Mouse (Mus musculus): ENCODE data around the gene Pp2d1. TPM values are rescaled to one million over a fixed set of nuclear protein-coding genes. Genes with fewer than 3 reads are reported as not detected.

The Pp2d1 gene
- polyA plus RNA-seq, 1 experiment from 2014 or later, result 0.24 TPM

GRCm38 (mm10) chr17:53568118-53568517 lies 28.9 kb upstream of the Pp2d1 start:
- peak; percentile 79 for ATAC-seq (ENCODE audit: low read depth)
- WGBS, result under 1% methylated on average over 15 of the region's 15 CpGs
- peaks cover 26% of the 10 kb centered on the region for H3K4me1 ChIP-seq (replicated peaks; ENCODE audit: control insufficient read depth, insufficient read depth, low read length)
- no peaks in the 10 kb centered on the region for H3K36me3 ChIP-seq (ENCODE audit: control insufficient read depth, insufficient read depth, low read length)
- peak overlapping the region; percentile 73 for H3K4me2 ChIP-seq (ENCODE audit: low read depth, low read length)
- peak overlapping the region; percentile 85 for H3K4me3 ChIP-seq (ENCODE audit: low read length)
- H3K9ac ChIP-seq (ENCODE audit: low read length), result peak overlapping the region; percentile 90
- H3K27me3 ChIP-seq (ENCODE audit: control insufficient read depth, insufficient read depth, low read depth, low read length), result no peaks in the 10 kb centered on the region
- peak overlapping the region; percentile 95 for H3K27ac ChIP-seq (ENCODE audit: low read length)
- no peaks in the 10 kb centered on the region for H3K9me3 ChIP-seq (ENCODE audit: control insufficient read depth, low read length)

GRCm38 (mm10) chr17:53567346-53568101 lies 28.3 kb upstream of the Pp2d1 start:
- under 1% methylated on average over 57 of the region's 67 CpGs for WGBS
- Histone ChIP-seq H3K4me1 (replicated peaks; ENCODE audit: control insufficient read depth, insufficient read depth, low read length) (peaks cover 25% of the 10 kb centered on the region), H3K4me2 (ENCODE audit: low read depth, low read length) (peak overlapping the region; percentile 73), H3K9me3 (ENCODE audit: control insufficient read depth, low read length) (no peaks in the 10 kb centered on the region), H3K9ac (ENCODE audit: low read length) (peak overlapping the region; percentile 90), H3K27ac (ENCODE audit: low read length) (peak overlapping the region; percentile 95), H3K4me3 (ENCODE audit: low read length) (peak overlapping the region; percentile 85), H3K27me3 (ENCODE audit: control insufficient read depth, insufficient read depth, low read depth, low read length) (no peaks in the 10 kb centered on the region), H3K36me3 (ENCODE audit: control insufficient read depth, insufficient read depth, low read length) (no peaks in the 10 kb centered on the region)
- peak; percentile 61 for ATAC-seq (ENCODE audit: low read depth)

- peak; percentile 72 for ATAC-seq (ENCODE audit: low read depth)
- no peaks in the 10 kb centered on the region for H3K9me3 ChIP-seq (ENCODE audit: control insufficient read depth, low read length)
- peak overlapping the region; percentile 85 for H3K4me3 ChIP-seq (ENCODE audit: low read length)
- H3K9ac ChIP-seq (ENCODE audit: low read length), result peak overlapping the region; percentile 90
- peak overlapping the region; percentile 73 for H3K4me2 ChIP-seq (ENCODE audit: low read depth, low read length)
- H3K27me3 ChIP-seq (ENCODE audit: control insufficient read depth, insufficient read depth, low read depth, low read length), result no peaks in the 10 kb centered on the region
- WGBS, result under 1% methylated on average over 38 of the region's 51 CpGs
- H3K4me1 ChIP-seq (replicated peaks; ENCODE audit: control insufficient read depth, insufficient read depth, low read length), result peaks cover 25% of the 10 kb centered on the region
- no peaks in the 10 kb centered on the region for H3K36me3 ChIP-seq (ENCODE audit: control insufficient read depth, insufficient read depth, low read length)
- H3K27ac ChIP-seq (ENCODE audit: low read length), result peak overlapping the region; percentile 95
Measured at GRCm38 (mm10) chr17:53566919-53567345, 27.7 kb upstream of the Pp2d1 start.

GRCm38 (mm10) chr17:53566161-53566918 lies 27.1 kb upstream of the Pp2d1 start, which contains the start of gene Kat2b:
Gene Kat2b (plus strand): TSS chr17:53566861.
- peak within 1 kb of the TSS; percentile 90 for H3K9ac ChIP-seq (ENCODE audit: low read length)
- H3K27me3 ChIP-seq (ENCODE audit: control insufficient read depth, insufficient read depth, low read depth, low read length), result no peaks in the 10 kb centered on the region
- H3K9me3 ChIP-seq (ENCODE audit: control insufficient read depth, low read length), result no peaks in the 10 kb centered on the region
- 0 out of 2 replicates have a peak, but pooled peaks have one; percentile 8 for ATAC-seq (ENCODE audit: low read depth)
- H3K27ac ChIP-seq (ENCODE audit: low read length), result peak within 1 kb of the TSS; percentile 95
- 3% methylated on average over 20 of the region's 20 CpGs for WGBS
- peaks cover 25% of the 10 kb centered on the region for H3K4me1 ChIP-seq (replicated peaks; ENCODE audit: control insufficient read depth, insufficient read depth, low read length)
- H3K4me3 ChIP-seq (ENCODE audit: low read length), result peak within 1 kb of the TSS; percentile 85
- peak within 1 kb of the TSS; percentile 73 for H3K4me2 ChIP-seq (ENCODE audit: low read depth, low read length)
- no peaks in the 10 kb centered on the region for H3K36me3 ChIP-seq (ENCODE audit: control insufficient read depth, insufficient read depth, low read length)

GRCm38 (mm10) chr17:53564837-53565236 lies 25.6 kb upstream of the Pp2d1 start:
- no peak overlapping the region for H3K27ac ChIP-seq (ENCODE audit: low read length)
- WGBS, result 68% methylated on average over 4 of the region's 4 CpGs
- H3K27me3 ChIP-seq (ENCODE audit: control insufficient read depth, insufficient read depth, low read depth, low read length), result no peaks in the 10 kb centered on the region
- H3K9me3 ChIP-seq (ENCODE audit: control insufficient read depth, low read length), result no peaks in the 10 kb centered on the region
- H3K4me3 ChIP-seq (ENCODE audit: low read length), result no peak overlapping the region
- H3K4me2 ChIP-seq (ENCODE audit: low read depth, low read length), result no peak overlapping the region
- H3K9ac ChIP-seq (ENCODE audit: low read length), result no peak overlapping the region
- no peaks in the 10 kb centered on the region for H3K36me3 ChIP-seq (ENCODE audit: control insufficient read depth, insufficient read depth, low read length)
- peaks cover 18% of the 10 kb centered on the region for H3K4me1 ChIP-seq (replicated peaks; ENCODE audit: control insufficient read depth, insufficient read depth, low read length)
- ATAC-seq (ENCODE audit: low read depth), result no peak

GRCm38 (mm10) chr17:53561458-53562029 lies 22.3 kb upstream of the Pp2d1 start:
- Histone ChIP-seq H3K36me3 (ENCODE audit: control insufficient read depth, insufficient read depth, low read length) (no peaks in the 10 kb centered on the region), H3K9ac (ENCODE audit: low read length) (no peak overlapping the region), H3K27me3 (ENCODE audit: control insufficient read depth, insufficient read depth, low read depth, low read length) (no peaks in the 10 kb centered on the region), H3K4me1 (replicated peaks; ENCODE audit: control insufficient read depth, insufficient read depth, low read length) (peaks cover 2% of the 10 kb centered on the region; the same call in 1 of the 2 replicates), H3K27ac (ENCODE audit: low read length) (no peak overlapping the region), H3K9me3 (ENCODE audit: control insufficient read depth, low read length) (no peaks in the 10 kb centered on the region), H3K4me3 (ENCODE audit: low read length) (no peak overlapping the region), H3K4me2 (ENCODE audit: low read depth, low read length) (no peak overlapping the region)
- 75% methylated on average over 4 of the region's 4 CpGs for WGBS
- ATAC-seq (ENCODE audit: low read depth), result no peak

- WGBS, result 82% methylated on average over 5 of the region's 5 CpGs
- no peak overlapping the region for H3K9ac ChIP-seq (ENCODE audit: low read length)
- no peaks in the 10 kb centered on the region for H3K36me3 ChIP-seq (ENCODE audit: control insufficient read depth, insufficient read depth, low read length)
- no peaks in the 10 kb centered on the region for H3K4me1 ChIP-seq (replicated peaks; ENCODE audit: control insufficient read depth, insufficient read depth, low read length)
- ATAC-seq (ENCODE audit: low read depth), result no peak
- no peaks in the 10 kb centered on the region for H3K9me3 ChIP-seq (ENCODE audit: control insufficient read depth, low read length)
- H3K27me3 ChIP-seq (ENCODE audit: control insufficient read depth, insufficient read depth, low read depth, low read length), result no peaks in the 10 kb centered on the region
- H3K27ac ChIP-seq (ENCODE audit: low read length), result no peak overlapping the region
- H3K4me2 ChIP-seq (ENCODE audit: low read depth, low read length), result no peak overlapping the region
- no peak overlapping the region for H3K4me3 ChIP-seq (ENCODE audit: low read length)
Measured at GRCm38 (mm10) chr17:53559646-53560045, 20.4 kb upstream of the Pp2d1 start.

- no peaks in the 10 kb centered on the region for H3K36me3 ChIP-seq (ENCODE audit: control insufficient read depth, insufficient read depth, low read length)
- no peaks in the 10 kb centered on the region for H3K27me3 ChIP-seq (ENCODE audit: control insufficient read depth, insufficient read depth, low read depth, low read length)
- no peaks in the 10 kb centered on the region for H3K4me1 ChIP-seq (replicated peaks; ENCODE audit: control insufficient read depth, insufficient read depth, low read length)
- no peak overlapping the region for H3K4me2 ChIP-seq (ENCODE audit: low read depth, low read length)
- WGBS, result 53% methylated on average over 3 of the region's 3 CpGs
- H3K27ac ChIP-seq (ENCODE audit: low read length), result no peak overlapping the region
- no peak overlapping the region for H3K9ac ChIP-seq (ENCODE audit: low read length)
- no peaks in the 10 kb centered on the region for H3K9me3 ChIP-seq (ENCODE audit: control insufficient read depth, low read length)
- H3K4me3 ChIP-seq (ENCODE audit: low read length), result no peak overlapping the region
- ATAC-seq (ENCODE audit: low read depth), result no peak
Measured at GRCm38 (mm10) chr17:53557443-53557842, 18.2 kb upstream of the Pp2d1 start.

- H3K9me3 ChIP-seq (ENCODE audit: control insufficient read depth, low read length), result no peaks in the 10 kb centered on the region
- H3K4me1 ChIP-seq (replicated peaks; ENCODE audit: control insufficient read depth, insufficient read depth, low read length), result no peaks in the 10 kb centered on the region
- 74% methylated on average over 3 of the region's 3 CpGs for WGBS
- H3K27ac ChIP-seq (ENCODE audit: low read length), result no peak overlapping the region
- no peaks in the 10 kb centered on the region for H3K27me3 ChIP-seq (ENCODE audit: control insufficient read depth, insufficient read depth, low read depth, low read length)
- ATAC-seq (ENCODE audit: low read depth), result no peak
- H3K4me2 ChIP-seq (ENCODE audit: low read depth, low read length), result no peak overlapping the region
- H3K36me3 ChIP-seq (ENCODE audit: control insufficient read depth, insufficient read depth, low read length), result no peaks in the 10 kb centered on the region
- no peak overlapping the region for H3K4me3 ChIP-seq (ENCODE audit: low read length)
- no peak overlapping the region for H3K9ac ChIP-seq (ENCODE audit: low read length)
Measured at GRCm38 (mm10) chr17:53554813-53555212, 15.6 kb upstream of the Pp2d1 start.
